Mouse (Mus musculus): ENCODE measurements around the gene Tmem189. TPM values are rescaled to one million over a fixed set of nuclear protein-coding genes. Genes with fewer than 3 reads are reported as not detected.

Tmem189 gene
- polyA plus RNA-seq, 1 experiment = 11.7 TPM

GRCm38 (mm10) chr2:167694963-167695362 is 5.3 kb upstream of the Tmem189 start:
- H3K4me1 ChIP-seq (ENCODE audit: control insufficient read depth) = peaks cover 22% of the 10 kb centered on the region

GRCm38 (mm10) chr2:167694244-167694643 is 4.6 kb upstream of the Tmem189 start:
- no peak for TF ChIP-seq TAL1 (IDR thresholded peaks at IDR 0.05; ENCODE audit: low read length)
- TF ChIP-seq GATA1 (IDR thresholded peaks at IDR 0.05; ENCODE audit: low read length) = no peak
- H3K36me3 ChIP-seq (ENCODE audit: control insufficient read depth) = peaks cover 8% of the 10 kb centered on the region
- H3K4me1 ChIP-seq (ENCODE audit: control insufficient read depth) = peaks cover 29% of the 10 kb centered on the region

More at GRCm38 (mm10) chr2:167694963-167695362, 5.3 kb upstream of the Tmem189 start:
- peaks cover 8% of the 10 kb centered on the region for H3K36me3 ChIP-seq (ENCODE audit: control insufficient read depth)
- H3K4me3 ChIP-seq (replicated peaks) = no peak overlapping the region
- peaks cover 23% of the 10 kb centered on the region for H3K27me3 ChIP-seq (ENCODE audit: control insufficient read depth)
- no peaks in the 10 kb centered on the region for H3K9me3 ChIP-seq (ENCODE audit: control insufficient read depth, low read length)
- TF ChIP-seq GATA1 (IDR thresholded peaks at IDR 0.05; ENCODE audit: low read length) (no peak), TAL1 (IDR thresholded peaks at IDR 0.05; ENCODE audit: low read length) (no peak)

GRCm38 (mm10) chr2:167693540-167693939 is 3.9 kb upstream of the Tmem189 start:
- Histone ChIP-seq H3K4me1 (ENCODE audit: control insufficient read depth) (peaks cover 36% of the 10 kb centered on the region), H3K36me3 (ENCODE audit: control insufficient read depth) (peaks cover 8% of the 10 kb centered on the region), H3K27me3 (ENCODE audit: control insufficient read depth) (peaks cover 38% of the 10 kb centered on the region), H3K4me3 (replicated peaks) (no peak overlapping the region), H3K9me3 (ENCODE audit: control insufficient read depth, low read length) (no peaks in the 10 kb centered on the region)
- no peak for TF ChIP-seq TAL1 (IDR thresholded peaks at IDR 0.05; ENCODE audit: low read length)
- no peak for TF ChIP-seq GATA1 (IDR thresholded peaks at IDR 0.05; ENCODE audit: low read length)

More at GRCm38 (mm10) chr2:167694244-167694643, 4.6 kb upstream of the Tmem189 start:
- Histone ChIP-seq H3K4me3 (replicated peaks) (no peak overlapping the region), H3K27me3 (ENCODE audit: control insufficient read depth) (peaks cover 31% of the 10 kb centered on the region), H3K9me3 (ENCODE audit: control insufficient read depth, low read length) (no peaks in the 10 kb centered on the region)

- Histone ChIP-seq H3K27me3 (ENCODE audit: control insufficient read depth) (peaks cover 45% of the 10 kb centered on the region), H3K36me3 (ENCODE audit: control insufficient read depth) (peaks cover 8% of the 10 kb centered on the region), H3K4me1 (ENCODE audit: control insufficient read depth) (peaks cover 39% of the 10 kb centered on the region), H3K9me3 (ENCODE audit: control insufficient read depth, low read length) (no peaks in the 10 kb centered on the region), H3K4me3 (replicated peaks) (no peak overlapping the region)
- TF ChIP-seq TAL1 (IDR thresholded peaks at IDR 0.05; ENCODE audit: low read length) = no peak
- no peak for TF ChIP-seq GATA1 (IDR thresholded peaks at IDR 0.05; ENCODE audit: low read length)
Observed at GRCm38 (mm10) chr2:167692831-167693230, 3.2 kb upstream of the Tmem189 start.

- H3K9me3 ChIP-seq (ENCODE audit: control insufficient read depth, low read length) = no peaks in the 10 kb centered on the region
- peaks cover 8% of the 10 kb centered on the region for H3K36me3 ChIP-seq (ENCODE audit: control insufficient read depth)
- H3K4me1 ChIP-seq (ENCODE audit: control insufficient read depth) = peaks cover 45% of the 10 kb centered on the region
- no peak overlapping the region for H3K4me3 ChIP-seq (replicated peaks)
- TF ChIP-seq TAL1 (IDR thresholded peaks at IDR 0.05; ENCODE audit: low read length) (no peak), GATA1 (IDR thresholded peaks at IDR 0.05; ENCODE audit: low read length) (no peak)
- H3K27me3 ChIP-seq (ENCODE audit: control insufficient read depth) = peaks cover 51% of the 10 kb centered on the region
Observed at GRCm38 (mm10) chr2:167691871-167692661, 2.4 kb upstream of the Tmem189 start.

- Histone ChIP-seq H3K4me1 (ENCODE audit: control insufficient read depth) (peaks cover 44% of the 10 kb centered on the region), H3K36me3 (ENCODE audit: control insufficient read depth) (peaks cover 8% of the 10 kb centered on the region), H3K4me3 (replicated peaks) (peak overlapping the region; percentile 75), H3K9me3 (ENCODE audit: control insufficient read depth, low read length) (no peaks in the 10 kb centered on the region), H3K27me3 (ENCODE audit: control insufficient read depth) (peaks cover 52% of the 10 kb centered on the region)
- no peak for TF ChIP-seq GATA1 (IDR thresholded peaks at IDR 0.05; ENCODE audit: low read length)
- TF ChIP-seq TAL1 (IDR thresholded peaks at IDR 0.05; ENCODE audit: low read length) = no peak
Observed at GRCm38 (mm10) chr2:167691410-167691809, 1.8 kb upstream of the Tmem189 start.

GRCm38 (mm10) chr2:167690962-167691311 is 1.3 kb upstream of the Tmem189 start:
- no peak for TF ChIP-seq GATA1 (IDR thresholded peaks at IDR 0.05; ENCODE audit: low read length)
- no peak for TF ChIP-seq TAL1 (IDR thresholded peaks at IDR 0.05; ENCODE audit: low read length)
- no peaks in the 10 kb centered on the region for H3K9me3 ChIP-seq (ENCODE audit: control insufficient read depth, low read length)
- H3K4me1 ChIP-seq (ENCODE audit: control insufficient read depth) = peaks cover 43% of the 10 kb centered on the region
- H3K27me3 ChIP-seq (ENCODE audit: control insufficient read depth) = peaks cover 54% of the 10 kb centered on the region
- H3K4me3 ChIP-seq (replicated peaks) = peak overlapping the region; percentile 75
- peaks cover 8% of the 10 kb centered on the region for H3K36me3 ChIP-seq (ENCODE audit: control insufficient read depth)

GRCm38 (mm10) chr2:167690219-167690961 is 768 bp upstream of the Tmem189 start:
- TF ChIP-seq TAL1 (IDR thresholded peaks at IDR 0.05; ENCODE audit: low read length) (no peak), GATA1 (IDR thresholded peaks at IDR 0.05; ENCODE audit: low read length) (no peak)
- Histone ChIP-seq H3K4me1 (ENCODE audit: control insufficient read depth) (peaks cover 44% of the 10 kb centered on the region), H3K27me3 (ENCODE audit: control insufficient read depth) (peaks cover 58% of the 10 kb centered on the region), H3K9me3 (ENCODE audit: control insufficient read depth, low read length) (no peaks in the 10 kb centered on the region), H3K4me3 (replicated peaks) (peak overlapping the region; percentile 75), H3K36me3 (ENCODE audit: control insufficient read depth) (peaks cover 8% of the 10 kb centered on the region)
